Mouse (Mus musculus) left cerebral cortex, adult 18-20 months (tissue): Measurements from ENCODE around the gene St3gal2. TPM values are rescaled to one million over a fixed set of nuclear protein-coding genes. Genes with fewer than 3 reads are reported as not detected.
"Not testable (repeated sequence)": the region's sequence is repeated elsewhere in the genome, so short reads cannot be mapped to it uniquely, and the experiment has no call there.

ENCODE experiments used
- DNase-seq, 2 experiments: peaks; one replicate each; pipeline ENCODE4 v3.0.0; 2021 to 2022; ENCODE audit warnings: low spot score in 2 of 2, mixed read lengths in 1 of 2
- total RNA-seq, 2 experiments: library from RNA; stranded (reverse); gene quantifications; 2 replicates each; pipeline ENCODE4 v1.2.3; 2021

The St3gal2 gene
- total RNA-seq, 2 experiments from 2014 or later = 94.4 to 96.8 TPM

- not testable (repeated sequence) for DNase-seq
These were observed 9.9 kb upstream of the St3gal2 start for GRCm38 (mm10) chr8:110909850-110910249.

DNA sequence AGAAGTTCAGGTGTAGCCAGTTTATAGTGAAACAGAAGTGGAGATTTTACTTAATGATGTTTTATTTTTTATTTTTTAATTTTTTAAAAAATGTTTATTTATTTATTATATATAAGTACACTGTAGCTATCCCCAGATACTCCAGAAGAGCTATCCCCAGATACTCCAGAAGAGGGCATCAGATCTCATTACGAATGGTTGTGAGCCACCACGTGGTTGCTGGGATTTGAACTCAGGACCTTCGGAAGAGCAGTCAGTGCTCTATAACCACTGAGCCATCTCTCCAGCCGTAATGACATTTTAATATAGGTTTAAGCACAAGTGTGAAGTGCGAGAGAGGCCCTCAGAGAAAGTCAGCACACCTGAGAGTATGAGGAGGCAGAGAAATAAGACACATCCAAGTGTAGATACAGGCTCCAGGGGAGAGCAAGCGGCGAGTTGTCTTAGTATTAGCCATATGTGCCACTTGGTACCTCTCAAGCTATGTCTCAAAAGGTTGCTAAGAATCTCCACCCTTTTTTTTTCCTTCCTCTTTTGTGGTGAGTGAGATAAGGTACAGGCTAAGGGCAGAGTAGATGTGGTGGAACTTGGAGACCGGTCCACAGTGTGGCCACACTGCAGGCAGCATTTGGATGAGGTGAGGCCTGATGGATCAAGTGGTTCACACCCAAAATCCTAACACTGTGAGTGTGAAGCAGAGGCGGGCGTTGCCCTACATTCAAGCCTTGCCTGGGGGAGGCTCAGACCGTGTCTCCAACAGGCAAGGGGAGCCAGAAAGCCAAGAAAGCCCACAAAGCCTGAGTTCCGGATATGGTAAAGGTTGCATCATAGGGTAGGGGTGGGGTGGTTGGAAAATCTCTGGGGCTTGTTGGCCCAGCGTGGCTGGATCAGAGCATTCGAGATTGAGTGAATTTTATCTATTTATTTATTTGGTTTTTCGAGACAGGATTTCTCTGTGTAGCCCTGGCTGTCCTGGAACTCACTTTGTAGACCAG, 7.8 kb upstream of the St3gal2 start:
- no peak for DNase-seq

DNA sequence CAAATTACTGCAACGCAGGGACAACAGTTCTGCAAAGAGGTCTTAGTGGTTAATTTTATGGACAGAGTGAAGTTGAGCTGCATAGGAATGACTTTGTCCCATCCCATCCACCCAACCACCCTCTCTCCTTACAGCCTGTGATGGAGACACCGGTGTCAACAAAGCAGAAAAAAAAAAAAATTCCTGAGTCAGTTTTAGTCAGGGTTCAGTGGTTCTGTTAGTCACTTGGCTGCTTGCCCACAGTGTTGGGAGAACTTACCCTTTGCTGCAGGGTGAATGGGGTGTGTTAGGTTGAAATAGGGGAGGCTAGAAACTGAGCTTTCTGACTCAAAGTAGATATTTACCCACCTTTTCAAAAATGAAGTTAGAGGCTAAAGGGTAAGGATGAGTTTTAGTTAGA, 2.3 kb upstream of the St3gal2 start:
- no peak for DNase-seq

DNA sequence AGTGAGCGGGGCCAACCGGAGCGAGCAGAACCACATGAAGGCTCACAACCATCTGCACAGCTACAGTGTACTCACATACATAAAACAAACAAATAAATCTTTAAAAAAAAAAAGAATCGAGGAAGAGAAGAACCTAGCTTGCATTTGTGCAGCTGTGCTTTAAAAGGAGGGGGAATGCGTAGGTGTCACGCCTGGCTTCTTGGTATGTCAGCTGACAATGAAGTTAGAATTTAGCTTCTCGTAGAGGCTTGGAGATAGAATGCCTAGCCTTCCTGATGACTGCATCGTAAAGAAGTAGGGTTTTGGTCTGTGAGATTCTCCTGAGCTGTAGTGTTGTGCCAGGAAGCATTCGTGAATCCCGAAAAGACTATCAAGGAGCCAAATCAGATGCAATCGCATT, 1.7 kb upstream of the St3gal2 start:
- no peak for DNase-seq

DNA sequence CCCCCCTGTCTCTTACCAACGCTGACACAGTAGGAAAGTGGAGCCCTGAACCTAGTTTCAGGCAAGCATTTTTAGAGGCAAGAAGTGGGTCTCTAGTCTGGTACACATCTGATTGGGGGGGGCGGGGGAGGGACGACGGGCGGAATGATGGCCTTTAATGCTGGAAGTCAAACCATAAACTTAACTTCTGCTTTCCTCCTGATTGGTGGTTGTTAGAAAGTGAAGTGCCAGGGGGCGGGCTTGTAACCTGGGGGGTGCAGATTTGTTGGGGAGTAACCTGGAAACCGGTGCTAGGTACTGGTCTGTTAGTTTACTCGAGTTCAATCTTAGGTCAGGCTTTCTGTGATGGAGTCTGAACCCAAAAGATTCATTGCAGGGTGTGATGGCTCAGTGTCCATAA, 1.3 kb upstream of the St3gal2 start:
- DNase-seq = no peak

DNA sequence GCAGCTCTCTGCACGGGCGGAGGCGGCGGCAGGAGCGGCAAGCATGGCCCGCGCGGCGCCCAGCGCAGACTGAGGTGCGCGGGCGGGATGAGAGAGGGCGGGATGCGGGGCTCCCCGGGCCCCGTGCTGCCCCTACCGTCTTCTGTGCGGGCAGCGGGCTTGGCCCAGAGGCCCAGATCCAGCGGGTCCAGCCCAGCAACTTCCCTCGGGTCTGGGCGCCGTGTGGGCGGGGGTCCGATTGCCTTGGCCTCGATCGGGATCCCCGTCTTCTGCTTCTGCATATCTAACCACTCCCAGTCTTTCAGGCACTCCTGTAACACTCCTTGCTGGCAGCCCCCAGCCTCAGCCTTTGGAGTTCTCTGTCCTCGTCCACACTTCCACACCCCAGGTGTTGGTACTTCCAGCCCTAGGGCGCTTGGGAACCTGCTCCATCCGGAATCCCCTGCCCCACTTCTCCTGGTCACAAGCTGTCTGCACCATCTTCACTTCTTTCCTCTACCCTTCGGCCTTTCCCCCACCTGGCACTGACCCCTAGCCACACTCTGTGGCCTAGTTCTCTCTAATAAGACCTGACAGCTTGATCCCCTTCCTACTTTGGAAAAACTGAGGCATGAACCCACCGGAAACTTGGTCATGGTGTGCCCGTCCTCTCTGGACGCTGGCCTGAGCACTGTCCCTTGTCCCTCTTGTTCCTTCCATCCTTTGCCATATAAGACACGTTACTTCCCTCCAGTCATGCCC, 480 bp downstream of the St3gal2 start:
- peak; percentile 51 to 71 for DNase-seq

DNA sequence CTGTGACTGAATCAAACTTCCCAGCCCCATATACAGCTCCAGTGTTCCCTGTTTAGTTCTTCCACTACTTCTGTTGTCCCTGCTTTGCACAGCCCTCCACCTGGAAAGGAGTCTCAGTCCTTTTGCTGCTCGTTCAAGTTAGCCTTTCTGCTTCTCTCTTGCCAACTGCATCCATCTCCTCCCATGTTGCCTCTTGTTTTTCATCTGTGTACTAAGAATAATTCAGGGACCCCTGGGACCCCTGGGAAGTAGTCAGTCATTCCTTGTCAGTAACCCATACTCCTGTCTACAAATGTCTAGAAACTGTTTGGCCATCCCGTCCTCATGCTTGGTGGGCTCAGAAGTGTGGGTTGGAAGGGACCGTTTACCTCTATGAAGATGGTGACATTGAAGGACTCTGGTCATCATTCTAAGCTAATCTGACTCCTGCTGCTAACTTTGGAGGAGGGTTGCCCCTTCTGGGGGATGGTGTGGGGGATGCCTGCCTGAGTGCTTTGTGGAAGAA, 1.1 kb downstream of the St3gal2 start:
- DNase-seq = no peak

- DNase-seq = no peak
These were observed 1.9 kb downstream of the St3gal2 start for GRCm38 (mm10) chr8:110921492-110922230.

DNA sequence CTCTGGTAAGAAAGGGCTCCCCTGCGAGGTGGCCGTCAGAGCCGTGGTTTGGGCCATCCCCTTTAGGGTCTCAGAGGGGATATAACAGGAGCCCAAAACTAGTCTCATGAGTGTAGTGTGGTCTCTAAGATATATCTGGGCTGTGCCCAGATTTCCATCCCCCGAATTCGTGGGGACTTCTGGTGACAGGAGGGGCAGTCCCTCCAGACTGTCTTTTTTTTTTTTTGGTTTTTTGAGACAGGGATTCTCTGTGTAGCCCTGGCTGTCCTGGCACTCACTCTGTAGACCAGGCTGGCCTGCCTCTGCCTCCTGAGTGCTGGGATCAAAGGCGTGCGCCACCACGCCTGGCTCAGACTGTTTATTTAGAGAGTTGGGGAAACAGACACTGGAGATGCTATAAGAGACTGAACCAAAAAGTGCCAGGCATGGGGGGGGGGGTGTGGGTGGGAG, 6.0 kb downstream of the St3gal2 start:
- DNase-seq = no peak

DNA sequence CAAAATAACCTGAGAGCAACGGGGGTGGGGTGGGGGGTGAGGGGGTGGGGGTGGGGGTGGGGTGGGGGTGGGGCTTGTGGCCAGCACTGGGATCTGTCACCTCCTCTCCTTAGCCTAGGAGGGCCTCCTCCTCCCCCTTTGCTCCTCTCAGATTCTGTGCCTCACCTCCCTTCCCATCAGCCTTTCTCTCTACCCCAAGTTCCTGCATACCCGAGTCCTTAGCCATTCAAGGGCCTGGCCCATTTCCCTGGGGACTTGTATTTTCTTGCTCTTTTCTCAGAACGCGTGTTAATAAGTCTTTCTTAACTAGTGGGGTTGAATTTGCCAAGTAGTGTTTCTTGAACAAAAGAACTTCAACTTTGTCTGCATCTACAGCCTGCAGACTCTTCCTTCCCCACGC, 7.0 kb downstream of the St3gal2 start:
- DNase-seq = no peak

DNA sequence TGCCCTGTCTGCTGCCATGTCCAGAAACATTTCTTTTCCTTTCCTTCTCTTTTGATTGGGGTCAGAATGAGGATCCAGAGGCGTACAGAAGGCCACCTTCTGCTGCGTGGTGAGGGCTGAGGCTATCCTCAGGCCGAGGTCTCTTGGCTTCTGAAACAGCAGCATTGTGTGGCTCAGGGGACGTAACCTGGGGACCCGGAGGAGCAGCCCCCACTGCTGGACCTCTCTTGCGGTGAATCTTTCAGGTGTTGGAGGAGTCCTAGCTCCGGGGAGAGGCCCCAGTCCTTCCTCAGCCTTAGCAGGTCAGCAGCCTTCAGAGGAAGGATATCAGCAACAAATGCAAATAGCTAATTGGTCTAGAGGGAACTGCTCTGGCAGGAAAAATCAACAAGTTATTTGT, 8.7 kb downstream of the St3gal2 start:
- no peak for DNase-seq

DNA sequence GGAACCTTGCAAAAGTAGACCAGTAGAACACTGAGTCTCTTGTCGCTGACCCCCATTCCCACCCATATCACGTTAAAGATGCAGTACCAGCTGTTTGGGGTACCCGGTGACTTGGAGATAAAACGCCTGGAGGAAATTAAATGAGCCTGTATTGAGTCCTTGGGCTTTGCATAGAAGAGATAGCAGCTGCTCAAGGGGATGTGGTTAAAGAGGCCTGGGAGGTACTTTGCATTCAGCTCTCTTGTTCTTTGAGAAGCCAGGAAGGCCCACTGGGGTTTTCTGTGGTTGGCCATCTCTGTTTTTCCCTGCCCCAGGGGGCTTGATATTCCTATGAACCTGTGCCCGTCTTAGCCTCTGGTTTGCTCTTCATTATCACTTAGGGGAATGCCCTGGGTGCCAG, 9.3 kb downstream of the St3gal2 start:
- DNase-seq = no peak

GRCm38 (mm10) chr8:110929672-110930071, 9.9 kb downstream of the St3gal2 start:
- not testable (repeated sequence) for DNase-seq

DNA sequence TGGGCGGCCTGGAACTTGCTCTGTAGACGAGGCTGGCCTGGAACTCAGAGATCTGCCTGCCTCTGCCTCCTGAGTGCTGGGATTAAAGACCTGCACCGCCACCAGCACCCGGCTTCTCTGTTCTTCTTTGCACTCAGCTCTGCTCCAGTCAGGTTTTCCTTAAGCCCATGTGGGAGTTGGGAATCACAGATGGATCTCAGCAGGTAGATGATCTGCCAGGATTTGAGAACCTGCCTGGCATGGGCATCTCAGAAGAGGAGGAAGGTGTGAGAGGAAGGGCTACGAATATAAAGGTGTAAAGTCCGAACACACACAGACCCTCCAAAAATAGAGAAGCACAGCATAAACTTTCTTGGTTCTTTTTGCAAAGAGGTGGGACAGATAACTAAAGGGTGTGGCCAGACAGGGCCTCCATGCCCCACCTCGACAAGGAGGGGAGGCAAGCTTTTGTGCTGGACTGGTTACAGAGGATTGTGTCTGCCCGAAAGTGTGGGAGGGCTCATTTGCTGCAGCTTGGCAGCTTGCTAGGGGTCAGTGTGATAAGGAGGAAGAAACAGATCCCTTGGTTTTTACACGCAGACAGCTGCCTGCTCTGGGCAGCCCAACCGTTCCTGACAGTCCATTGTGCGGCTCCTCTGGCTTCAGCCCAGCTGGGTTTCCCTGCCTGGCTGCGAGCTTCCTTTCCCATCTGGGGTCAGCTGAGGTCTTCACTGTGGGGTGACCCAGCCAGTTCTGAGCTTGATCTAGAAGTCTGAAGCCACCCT, 11.6 kb downstream of the St3gal2 start:
- DNase-seq = no peak

GRCm38 (mm10) chr8:110932444-110932843, 12.7 kb downstream of the St3gal2 start:
- DNase-seq = no peak

DNA sequence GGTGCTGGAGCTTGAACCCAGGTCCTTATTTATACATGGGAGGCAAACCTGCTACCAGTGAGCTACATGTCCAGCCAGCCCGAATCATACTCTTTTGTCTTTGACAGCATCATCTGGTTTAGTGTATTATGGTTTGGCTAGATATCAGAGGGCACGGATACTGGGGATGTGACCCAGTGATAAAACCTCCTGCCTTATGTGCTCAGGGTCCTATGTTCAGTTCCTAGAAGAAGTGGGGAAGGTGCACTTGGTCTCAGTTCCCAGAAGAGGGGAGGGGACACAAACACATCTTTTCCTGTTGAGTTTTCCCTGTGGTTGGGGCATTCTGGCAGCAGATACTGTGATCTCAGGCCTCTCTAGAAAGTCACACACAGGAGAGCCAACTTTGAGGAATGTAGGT, 13.6 kb downstream of the St3gal2 start:
- no peak for DNase-seq

DNA sequence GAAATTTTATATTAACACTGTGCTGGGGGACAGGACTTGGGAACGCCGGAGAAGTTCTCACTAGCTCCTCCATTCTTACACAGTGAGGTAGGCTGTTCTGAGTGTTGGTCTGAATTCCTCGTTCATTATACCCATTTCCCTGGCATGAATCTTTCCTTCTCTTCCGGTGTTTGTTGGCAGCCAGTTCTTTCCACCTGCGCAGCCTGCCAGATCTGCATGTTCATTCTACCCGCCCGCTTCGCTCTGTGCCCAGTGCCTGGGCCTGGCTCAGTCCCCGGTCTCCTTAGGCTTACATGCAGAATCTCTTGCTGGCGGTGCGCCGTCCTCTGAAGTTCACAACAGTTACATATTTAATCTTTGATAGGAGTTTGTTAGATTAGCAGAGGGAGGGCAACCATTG, 16.5 kb downstream of the St3gal2 start:
- peak; percentile 52 to 63 for DNase-seq

DNA sequence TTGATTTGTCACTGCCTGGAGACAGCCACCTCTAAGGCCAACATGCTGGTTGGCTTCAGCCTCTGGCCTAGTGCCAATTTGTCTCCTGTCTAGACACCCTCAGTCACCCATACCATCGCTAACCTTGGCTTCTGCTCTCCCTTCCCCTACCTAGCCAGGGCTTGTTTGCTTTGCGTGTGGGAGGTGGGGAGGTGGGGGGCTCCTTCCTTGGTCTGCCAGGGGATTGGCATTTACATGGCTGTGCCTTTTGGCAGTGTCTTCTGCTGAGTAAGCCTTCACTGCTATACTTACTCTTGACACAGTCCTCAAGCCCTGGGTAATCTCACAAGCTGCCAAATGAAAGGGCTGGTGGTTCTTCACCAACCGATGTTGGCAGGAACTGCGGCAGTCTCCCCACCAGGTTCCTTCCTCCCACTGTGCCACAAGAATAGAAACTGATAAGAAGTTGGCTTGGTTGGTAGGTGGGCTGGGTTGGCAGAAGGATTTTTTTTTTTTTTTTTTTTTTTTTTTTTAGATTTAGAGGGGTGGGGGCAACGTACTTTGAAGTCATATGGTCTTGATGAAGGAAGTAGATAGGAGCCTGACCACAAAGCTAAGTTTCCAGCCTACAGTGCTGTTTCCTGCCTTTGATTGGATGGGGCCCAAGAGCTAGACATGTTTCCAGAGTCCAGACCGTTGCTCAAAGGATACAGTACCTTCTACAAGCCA, 19.3 kb downstream of the St3gal2 start:
- DNase-seq = peak; percentile 63 to 69

- no peak for DNase-seq
These were observed 21.1 kb downstream of the St3gal2 start for GRCm38 (mm10) chr8:110940682-110941452.
